Mouse (Mus musculus) forebrain, embryonic 11.5 days (tissue): ENCODE measurements around the gene Pde12. TPM values are rescaled to one million over a fixed set of nuclear protein-coding genes. Genes with fewer than 3 reads are reported as not detected.

Experiments
- ATAC-seq: fragments of 200-750 bp; cut with Nextera tagmentation; replicated peaks from 2 replicates; pipeline ENCODE4 v1.8.0; 2017; ENCODE audit warnings: moderate TSS enrichment; ENCODE audit not compliant: low FRiP score
- DNase-seq: peaks from one replicate; pipeline ENCODE4 v3.0.0-alpha.2; 2017; ENCODE audit warnings: low spot score
- H3K27ac ChIP-seq: fragments of 300-500 bp; sonication (generic); 2 replicates; pipeline ENCODE4 v1.5.1; 2014; ENCODE audit warnings: low read depth, low read length
- H3K27me3 ChIP-seq: fragments of 300-500 bp; sonication (generic); 2 replicates; pipeline ENCODE4 v1.6.1; 2014; ENCODE audit warnings: mild to moderate bottlenecking, low read length, mixed read lengths; ENCODE audit not compliant: control insufficient read depth, insufficient read depth
- H3K36me3 ChIP-seq: fragments of 300-500 bp; sonication (generic); 2 replicates; pipeline ENCODE4 v1.6.1; 2014; ENCODE audit warnings: mild to moderate bottlenecking, low read length, moderate library complexity, mixed read lengths; ENCODE audit not compliant: control insufficient read depth, insufficient read depth
- H3K4me1 ChIP-seq: fragments of 300-500 bp; sonication (generic); replicated peaks from 2 replicates; pipeline ENCODE4 v1.6.1; 2014; ENCODE audit warnings: low read length, mixed read lengths; ENCODE audit not compliant: control insufficient read depth, insufficient read depth
- H3K4me2 ChIP-seq: fragments of 300-500 bp; sonication (generic); 2 replicates; pipeline ENCODE4 v1.6.1; 2014; ENCODE audit warnings: low read depth, mild to moderate bottlenecking, low read length, moderate library complexity, mixed read lengths; ENCODE audit not compliant: severe bottlenecking
- H3K4me3 ChIP-seq: fragments of 300-500 bp; sonication (generic); 2 replicates; pipeline ENCODE4 v1.5.1; 2014; ENCODE audit warnings: low read depth, low read length
- H3K9ac ChIP-seq: fragments of 300-500 bp; sonication (generic); 2 replicates; pipeline ENCODE4 v1.6.1; 2014; ENCODE audit warnings: low read length
- H3K9me3 ChIP-seq: fragments of 300-500 bp; sonication (generic); 2 replicates; pipeline ENCODE4 v1.6.1; 2016; ENCODE audit warnings: low read length, mixed read lengths; ENCODE audit not compliant: control insufficient read depth
- WGBS: fragments of 180-500 bp; shearing (Covaris S2); extraction: QIAGEN DNeasy Blood & Tissue Kit; methylation state at CpG from one replicate; pipeline ENCODE4 v1.1.7; 2014; 5-methylcytosine and 5-hydroxymethylcytosine counted together
- polyA plus RNA-seq: library from polyadenylated mRNA; unstranded; fragments of >200 nt; fragmentation: Nextera tagmentation; extraction: Ambion mirVana; gene quantifications from 2 replicates; pipeline ENCODE4 v1.2.1, GENCODE M21; 2014

Gene Pde12
- polyA plus RNA-seq, 1 experiment from 2014 or later, result 13.4 TPM

- ATAC-seq (no peak), DNase-seq (no peak)
- WGBS, result 95% methylated on average over 1 of the region's 1 CpGs
- Histone ChIP-seq H3K9ac (no peak overlapping the region), H3K4me3 (no peak overlapping the region), H3K9me3 (no peaks in the 10 kb centered on the region), H3K4me1 (no peaks in the 10 kb centered on the region), H3K27ac (no peak overlapping the region), H3K4me2 (no peak overlapping the region), H3K27me3 (no peaks in the 10 kb centered on the region), H3K36me3 (peaks cover 2% of the 10 kb centered on the region; the same call in 1 of the 2 replicates)
These were observed 9.4 kb downstream of the Pde12 start for GRCm38 (mm10) chr14:26660233-26660632.

GRCm38 (mm10) chr14:26658178-26658577 is 11.5 kb downstream of the Pde12 start:
- Histone ChIP-seq H3K9ac (no peak overlapping the region), H3K36me3 (peaks cover 5% of the 10 kb centered on the region; the same call in 1 of the 2 replicates), H3K4me2 (no peak overlapping the region), H3K9me3 (no peaks in the 10 kb centered on the region), H3K27ac (no peak overlapping the region), H3K4me3 (no peak overlapping the region), H3K27me3 (no peaks in the 10 kb centered on the region), H3K4me1 (no peaks in the 10 kb centered on the region)
- ATAC-seq (no peak), DNase-seq (no peak)

GRCm38 (mm10) chr14:26651901-26652300 is 17.8 kb downstream of the Pde12 start:
- Histone ChIP-seq H3K4me1 (no peaks in the 10 kb centered on the region), H3K9ac (no peak overlapping the region), H3K36me3 (peaks cover 5% of the 10 kb centered on the region; the same call in 1 of the 2 replicates), H3K27me3 (no peaks in the 10 kb centered on the region), H3K4me2 (no peak overlapping the region), H3K27ac (no peak overlapping the region), H3K9me3 (no peaks in the 10 kb centered on the region), H3K4me3 (no peak overlapping the region)
- no peak for DNase-seq
- ATAC-seq, result no peak

GRCm38 (mm10) chr14:26647811-26648210 is 21.9 kb downstream of the Pde12 start:
- Histone ChIP-seq H3K4me3 (no peak overlapping the region), H3K27me3 (no peaks in the 10 kb centered on the region), H3K36me3 (no peaks in the 10 kb centered on the region; the same call in 1 of the 2 replicates), H3K4me2 (no peak overlapping the region), H3K4me1 (0 out of 2 replicates have a peak, but pooled peaks cover 2% of the 10 kb centered on the region), H3K9me3 (no peaks in the 10 kb centered on the region), H3K9ac (no peak overlapping the region), H3K27ac (no peak overlapping the region)
- ATAC-seq (no peak), DNase-seq (no peak)
- WGBS, result 95% methylated on average over 2 of the region's 2 CpGs

GRCm38 (mm10) chr14:26645989-26646650 is 23.6 kb downstream of the Pde12 start:
- Histone ChIP-seq H3K27me3 (no peaks in the 10 kb centered on the region), H3K27ac (peak overlapping the region; percentile 41), H3K4me1 (0 out of 2 replicates have a peak, but pooled peaks cover 2% of the 10 kb centered on the region), H3K9me3 (no peaks in the 10 kb centered on the region), H3K9ac (no peak overlapping the region), H3K4me3 (no peak overlapping the region), H3K4me2 (no peak overlapping the region), H3K36me3 (no peaks in the 10 kb centered on the region; the same call in 1 of the 2 replicates)
- DNase-seq, result peak; percentile 58
- 67% methylated on average over 5 of the region's 5 CpGs for WGBS
- no peak for ATAC-seq

- H3K4me3 ChIP-seq, result no peak overlapping the region
- H3K27ac ChIP-seq, result no peak overlapping the region
- H3K36me3 ChIP-seq, result no peaks in the 10 kb centered on the region; the same call in 1 of the 2 replicates
- H3K27me3 ChIP-seq, result no peaks in the 10 kb centered on the region
- no peak overlapping the region for H3K9ac ChIP-seq
- no peak for ATAC-seq
- no peak for DNase-seq
- no peak overlapping the region for H3K4me2 ChIP-seq
- H3K9me3 ChIP-seq, result no peaks in the 10 kb centered on the region
- WGBS, result 84% methylated on average over 3 of the region's 3 CpGs
- 0 out of 2 replicates have a peak, but pooled peaks cover 2% of the 10 kb centered on the region for H3K4me1 ChIP-seq
These were observed 26.6 kb downstream of the Pde12 start for GRCm38 (mm10) chr14:26643006-26643624.

GRCm38 (mm10) chr14:26639961-26640360 is 29.7 kb downstream of the Pde12 start:
- DNase-seq (no peak), ATAC-seq (no peak)
- H3K4me1 ChIP-seq, result no peaks in the 10 kb centered on the region
- no peaks in the 10 kb centered on the region for H3K36me3 ChIP-seq
- peak overlapping the region; percentile 76 for H3K4me2 ChIP-seq
- H3K9me3 ChIP-seq, result no peaks in the 10 kb centered on the region
- WGBS, result 64% methylated on average over 2 of the region's 2 CpGs
- H3K9ac ChIP-seq, result peak overlapping the region; percentile 89
- H3K27ac ChIP-seq, result no peak overlapping the region
- peak overlapping the region; percentile 87 for H3K4me3 ChIP-seq
- H3K27me3 ChIP-seq, result no peaks in the 10 kb centered on the region

GRCm38 (mm10) chr14:26639251-26639650 is 30.4 kb downstream of the Pde12 start:
- H3K4me3 ChIP-seq, result peak overlapping the region; percentile 87
- H3K27ac ChIP-seq, result no peak overlapping the region

More at GRCm38 (mm10) chr14:26639251-26639650, 30.4 kb downstream of the Pde12 start:
- ATAC-seq (no peak), DNase-seq (no peak)
- H3K27me3 ChIP-seq, result no peaks in the 10 kb centered on the region
- H3K4me1 ChIP-seq, result no peaks in the 10 kb centered on the region
- peak overlapping the region; percentile 89 for H3K9ac ChIP-seq
- peak overlapping the region; percentile 76 for H3K4me2 ChIP-seq
- H3K9me3 ChIP-seq, result no peaks in the 10 kb centered on the region
- WGBS, result 6% methylated on average over 11 of the region's 11 CpGs
- no peaks in the 10 kb centered on the region for H3K36me3 ChIP-seq
